Mouse (Mus musculus) layer of hippocampus, postnatal 36 days (tissue): Measurements from ENCODE around the gene Hist1h2bl. TPM values are rescaled to one million over a fixed set of nuclear protein-coding genes. Genes with fewer than 3 reads are reported as not detected.
"Not testable (repeated sequence)": the region's sequence is repeated elsewhere in the genome, so short reads cannot be mapped to it uniquely, and the experiment has no call there.

Experiments used
- DNase-seq, 2 experiments: peaks; one replicate each; pipeline ENCODE4 v3.0.0; 2022
- total RNA-seq, 2 experiments: library from RNA; stranded (reverse); gene quantifications; 2 replicates each; pipeline ENCODE4 v1.2.3; 2021

Hist1h2bl gene
- total RNA-seq, 2 experiments from 2014 or later = 20.4 to 37.0 TPM

DNA sequence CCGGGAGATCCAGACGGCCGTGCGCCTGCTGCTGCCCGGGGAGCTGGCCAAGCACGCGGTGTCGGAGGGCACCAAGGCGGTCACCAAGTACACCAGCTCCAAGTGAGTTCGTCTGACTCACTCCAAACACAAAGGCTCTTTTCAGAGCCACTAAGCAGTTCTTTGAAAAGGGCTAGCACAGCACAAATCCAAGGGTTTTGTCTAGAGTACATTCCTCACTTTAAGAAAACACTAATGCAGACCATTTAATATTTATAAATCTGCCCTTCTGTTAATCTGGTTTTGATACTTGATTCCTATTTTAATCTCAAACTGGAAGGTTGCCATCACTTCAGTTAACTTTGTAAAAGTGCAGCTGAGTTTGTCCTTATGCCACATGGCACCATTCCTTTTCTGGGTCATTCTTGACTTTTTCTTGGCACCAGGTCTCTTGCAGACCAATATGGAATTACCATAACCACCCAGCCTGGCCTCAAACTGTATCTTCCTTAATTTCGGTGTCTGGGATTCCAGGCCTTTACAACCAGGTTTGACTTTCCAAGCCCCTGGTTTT, 6.5 kb upstream of the Hist1h2bl start:
- DNase-seq = no peak

DNA sequence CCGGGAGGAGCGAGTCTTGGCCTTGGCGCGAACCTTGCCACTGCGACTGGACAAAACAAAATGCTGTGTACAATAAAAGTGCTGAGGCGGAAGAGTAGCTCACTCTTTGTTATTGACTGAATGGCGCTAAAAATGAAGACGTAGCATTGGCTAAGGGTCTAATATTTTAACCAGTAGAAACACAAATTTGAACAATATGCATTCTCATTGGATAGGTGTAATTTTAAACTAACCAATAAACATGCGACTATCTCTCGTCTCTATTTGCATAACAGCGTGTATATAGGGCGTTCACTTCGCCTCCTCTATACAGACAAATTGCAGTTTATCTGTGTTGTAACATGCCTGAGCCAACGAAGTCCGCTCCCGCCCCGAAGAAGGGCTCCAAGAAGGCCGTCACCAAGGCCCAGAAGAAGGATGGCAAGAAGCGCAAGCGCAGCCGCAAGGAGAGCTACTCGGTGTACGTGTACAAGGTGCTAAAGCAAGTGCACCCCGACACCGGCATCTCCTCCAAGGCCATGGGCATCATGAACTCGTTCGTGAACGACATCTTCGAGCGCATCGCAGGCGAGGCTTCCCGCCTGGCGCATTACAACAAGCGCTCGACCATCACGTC, 5.9 kb upstream of the Hist1h2bl start, which contains the start of gene Hist1h2bm:
TSS of gene Hist1h2bm (plus strand) at position 288 of the 616 bp plus-strand sequence.
- DNase-seq = peak; percentile 54 to 56

DNA sequence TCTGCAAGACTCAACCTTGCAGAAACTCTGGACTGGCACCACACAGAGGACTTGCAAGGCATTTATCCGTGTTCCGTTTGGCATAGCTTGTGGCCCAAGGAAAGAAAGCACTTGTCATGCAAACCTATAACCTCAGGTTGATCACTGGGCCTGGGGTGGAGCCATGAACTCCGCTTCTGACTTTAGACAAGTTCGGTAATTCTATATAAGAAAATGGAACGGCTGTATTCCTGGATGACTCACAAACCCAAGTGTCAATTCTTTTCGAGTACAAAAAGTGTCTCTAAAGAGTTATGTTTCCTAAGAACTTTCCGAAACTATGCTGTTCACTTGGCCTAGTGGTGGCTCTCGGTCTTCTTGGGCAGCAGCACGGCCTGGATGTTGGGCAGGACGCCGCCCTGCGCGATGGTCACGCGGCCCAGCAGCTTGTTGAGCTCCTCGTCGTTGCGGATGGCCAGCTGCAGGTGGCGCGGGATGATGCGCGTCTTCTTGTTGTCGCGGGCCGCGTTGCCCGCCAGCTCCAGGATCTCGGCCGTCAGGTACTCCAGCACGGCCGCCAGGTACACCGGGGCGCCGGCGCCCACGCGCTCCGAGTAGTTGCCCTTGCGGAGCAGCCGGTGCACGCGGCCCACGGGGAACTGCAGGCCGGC, 5.3 kb upstream of the Hist1h2bl start:
- DNase-seq = not testable (repeated sequence)

DNA sequence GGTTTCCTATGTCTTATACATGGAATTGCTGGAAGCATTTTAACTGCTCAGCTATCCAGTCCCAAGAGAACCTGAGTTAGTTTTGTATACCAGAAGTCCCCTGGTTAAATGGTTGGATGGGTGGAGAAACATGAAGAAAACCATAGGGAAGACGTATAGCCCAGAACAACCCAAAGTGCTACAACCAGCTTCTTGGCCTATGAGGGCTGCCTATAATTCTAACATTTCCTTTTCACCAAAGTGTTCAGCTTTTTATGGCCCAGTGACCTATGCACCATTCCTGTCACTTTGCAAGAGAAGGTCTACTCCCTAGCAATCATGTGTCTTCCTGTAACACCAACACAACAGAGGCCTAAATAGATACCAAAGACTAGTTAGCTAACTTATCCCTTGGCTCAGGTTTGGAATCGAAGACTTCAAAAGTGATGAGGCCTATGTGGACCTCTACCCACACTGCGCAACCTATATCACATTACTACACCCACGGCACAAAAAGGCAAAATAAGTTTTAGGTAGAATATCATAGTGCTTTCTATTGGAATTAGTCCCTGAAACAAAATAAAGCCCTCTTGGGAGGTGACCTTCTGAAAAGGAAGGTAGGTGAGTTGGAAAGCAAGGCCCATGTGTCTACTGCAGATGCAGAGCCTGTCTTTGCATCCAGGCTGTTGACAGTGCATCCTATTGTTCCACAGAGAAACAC, 2.6 kb upstream of the Hist1h2bl start:
- no peak for DNase-seq

DNA sequence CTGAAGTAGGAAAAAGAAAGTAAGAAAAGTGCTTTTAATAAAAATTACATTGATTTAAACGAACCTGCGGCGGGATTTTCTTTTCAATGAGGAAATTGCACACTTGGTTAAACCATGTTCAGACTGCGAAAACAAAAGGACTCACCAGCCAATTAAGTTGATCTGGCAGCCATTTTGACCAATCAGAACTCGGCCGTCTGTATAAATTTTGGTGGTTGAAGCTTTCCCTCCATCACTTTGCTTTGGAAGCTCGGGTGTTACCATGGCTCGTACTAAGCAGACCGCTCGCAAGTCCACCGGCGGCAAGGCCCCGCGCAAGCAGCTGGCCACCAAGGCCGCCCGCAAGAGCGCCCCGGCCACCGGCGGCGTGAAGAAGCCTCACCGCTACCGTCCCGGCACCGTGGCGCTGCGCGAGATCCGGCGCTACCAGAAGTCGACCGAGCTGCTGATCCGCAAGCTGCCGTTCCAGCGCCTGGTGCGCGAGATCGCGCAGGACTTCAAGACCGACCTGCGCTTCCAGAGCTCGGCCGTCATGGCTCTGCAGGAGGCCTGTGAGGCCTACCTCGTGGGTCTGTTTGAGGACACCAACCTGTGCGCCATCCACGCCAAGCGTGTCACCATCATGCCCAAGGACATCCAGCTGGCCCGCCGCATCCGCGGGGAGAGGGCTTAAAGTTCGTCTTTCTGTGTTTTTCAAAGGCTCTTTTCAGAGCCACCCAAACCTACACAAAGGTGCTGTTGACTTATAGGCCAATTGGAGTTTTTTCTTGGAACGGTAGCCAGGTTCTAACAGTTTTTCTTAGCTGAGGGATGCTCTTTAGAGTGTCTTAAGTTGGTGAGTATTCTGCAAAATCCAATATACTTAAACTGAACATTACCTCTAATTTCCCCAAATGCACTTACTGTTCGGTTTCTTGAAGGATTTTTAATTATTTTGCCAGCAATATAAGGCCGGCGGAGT, 1.7 kb upstream of the Hist1h2bl start, which contains the start of gene Hist1h3h:
TSS of gene Hist1h3h (plus strand) at position 263 of the 961 bp plus-strand sequence.
- peak; percentile 86 to 87 for DNase-seq

DNA sequence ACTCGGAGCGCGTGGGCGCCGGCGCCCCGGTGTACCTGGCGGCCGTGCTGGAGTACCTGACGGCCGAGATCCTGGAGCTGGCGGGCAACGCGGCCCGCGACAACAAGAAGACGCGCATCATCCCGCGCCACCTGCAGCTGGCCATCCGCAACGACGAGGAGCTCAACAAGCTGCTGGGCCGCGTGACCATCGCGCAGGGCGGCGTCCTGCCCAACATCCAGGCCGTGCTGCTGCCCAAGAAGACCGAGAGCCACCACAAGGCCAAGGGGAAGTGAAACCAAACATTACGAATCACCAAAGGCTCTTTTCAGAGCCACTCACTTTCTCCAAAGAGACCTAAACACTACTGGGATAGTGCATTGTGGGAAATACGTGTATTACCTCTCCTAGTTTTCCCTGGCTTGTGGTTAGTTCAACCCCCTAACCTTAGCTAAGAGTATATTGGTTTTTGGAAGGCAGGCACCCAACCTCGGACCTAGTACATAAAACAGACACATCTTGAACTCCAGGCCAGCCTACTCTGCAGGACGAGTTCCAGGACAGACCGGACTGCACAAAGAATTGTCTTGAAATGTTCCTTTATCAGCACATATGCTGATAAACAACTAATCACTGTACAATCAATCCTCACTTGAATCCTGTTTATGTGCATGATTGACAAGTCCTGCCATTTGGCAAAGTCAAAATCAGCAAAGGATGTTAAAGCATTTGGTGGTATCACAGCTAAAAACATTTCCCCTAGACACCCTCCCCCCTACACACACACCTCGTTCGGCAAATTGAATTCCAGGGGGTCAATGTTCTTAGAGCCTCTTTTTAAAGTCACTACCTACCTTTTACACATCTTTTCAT, 823 bp upstream of the Hist1h2bl start:
- DNase-seq = not testable (repeated sequence)

DNA sequence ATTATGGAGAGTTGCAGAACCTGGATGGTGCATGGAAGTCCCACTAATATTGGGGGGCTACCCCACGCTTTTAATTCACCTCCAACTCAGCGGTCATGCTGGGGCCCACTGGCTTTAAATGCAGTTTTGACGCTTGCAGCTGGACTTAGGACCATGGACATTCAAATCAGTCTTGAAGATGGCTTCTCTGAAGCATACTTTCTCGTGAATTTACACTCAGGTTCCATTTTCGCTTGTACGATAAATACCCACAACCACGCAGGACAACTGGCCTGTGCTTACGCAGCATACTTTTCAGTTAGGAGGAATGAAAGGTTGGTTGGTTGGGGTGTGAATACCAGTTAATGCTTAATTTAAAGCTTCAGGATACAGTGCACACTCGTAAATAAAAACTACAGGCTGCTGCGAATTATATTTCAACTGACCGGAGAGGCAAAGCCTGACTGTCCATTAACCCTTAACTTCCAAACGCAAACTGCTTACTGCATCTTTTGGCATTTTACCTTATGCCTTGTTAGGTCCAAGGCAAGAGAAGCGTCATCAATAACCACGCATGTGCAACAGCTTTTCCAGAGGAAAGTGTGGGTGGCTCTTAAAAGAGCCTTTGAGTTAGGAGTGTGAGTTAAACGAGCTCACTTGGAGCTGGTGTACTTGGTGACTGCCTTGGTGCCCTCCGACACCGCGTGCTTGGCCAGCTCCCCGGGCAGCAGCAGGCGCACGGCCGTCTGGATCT, 646 bp downstream of the Hist1h2bl start:
- no peak for DNase-seq

DNA sequence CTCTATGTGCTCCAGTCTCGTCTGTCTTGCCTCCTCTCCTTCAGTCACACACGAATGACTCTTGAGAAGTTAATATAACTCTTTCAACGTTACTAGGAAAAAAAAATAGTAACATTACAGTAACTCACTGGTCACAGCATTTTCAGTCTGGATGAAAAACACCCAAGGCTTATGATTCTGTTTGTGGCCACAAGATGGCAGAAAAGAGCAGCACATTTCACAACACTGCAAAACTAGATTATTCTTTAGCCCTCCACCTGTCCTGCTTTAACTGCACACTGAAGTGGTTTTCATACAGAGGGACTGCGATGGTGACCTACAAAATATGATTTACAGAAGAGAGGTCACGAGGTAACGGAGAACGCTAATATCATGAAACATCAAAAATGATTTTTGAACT, 1.2 kb downstream of the Hist1h2bl start:
- peak in 1 of 2 experiments; percentile 61 for DNase-seq

GRCm38 (mm10) chr13:21711698-21712097, 4.2 kb downstream of the Hist1h2bl start:
- DNase-seq = no peak

DNA sequence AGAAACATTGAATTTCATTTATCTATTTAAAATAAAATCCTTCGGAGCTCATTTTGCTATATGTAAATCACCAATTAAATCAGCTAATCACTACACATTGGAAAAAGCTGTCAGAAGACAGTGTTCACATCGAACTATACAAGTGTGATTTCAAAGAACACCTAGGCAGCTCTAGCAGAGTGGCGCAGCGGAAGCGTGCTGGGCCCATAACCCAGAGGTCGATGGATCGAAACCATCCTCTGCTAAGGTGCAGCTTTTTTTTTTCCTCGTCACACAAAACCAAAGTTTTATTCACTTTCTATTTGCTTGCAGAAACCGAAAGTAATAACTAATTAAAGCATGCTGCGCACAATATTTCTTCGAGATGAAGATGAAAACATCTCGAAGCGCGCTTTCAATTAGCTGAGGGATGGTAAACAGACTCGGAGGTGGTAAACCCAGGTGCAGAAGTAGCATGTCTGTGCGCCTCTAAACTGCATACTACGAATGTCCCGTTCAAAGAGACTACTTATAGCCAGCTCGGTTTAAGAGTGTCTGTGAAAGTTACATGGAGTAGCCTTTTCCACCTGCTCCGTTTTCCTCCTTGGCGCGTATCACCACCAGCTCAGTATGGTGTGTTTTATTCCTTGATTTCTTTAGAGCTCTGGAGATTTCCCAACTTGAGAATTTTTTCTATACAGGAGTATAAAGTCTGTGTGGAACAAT, 5.0 kb downstream of the Hist1h2bl start:
- DNase-seq = peak; percentile 79 to 84

GRCm38 (mm10) chr13:21710031-21710711, 5.8 kb downstream of the Hist1h2bl start:
- DNase-seq = peak; percentile 82 to 89

GRCm38 (mm10) chr13:21706669-21707068, 9.3 kb downstream of the Hist1h2bl start:
- no peak for DNase-seq

DNA sequence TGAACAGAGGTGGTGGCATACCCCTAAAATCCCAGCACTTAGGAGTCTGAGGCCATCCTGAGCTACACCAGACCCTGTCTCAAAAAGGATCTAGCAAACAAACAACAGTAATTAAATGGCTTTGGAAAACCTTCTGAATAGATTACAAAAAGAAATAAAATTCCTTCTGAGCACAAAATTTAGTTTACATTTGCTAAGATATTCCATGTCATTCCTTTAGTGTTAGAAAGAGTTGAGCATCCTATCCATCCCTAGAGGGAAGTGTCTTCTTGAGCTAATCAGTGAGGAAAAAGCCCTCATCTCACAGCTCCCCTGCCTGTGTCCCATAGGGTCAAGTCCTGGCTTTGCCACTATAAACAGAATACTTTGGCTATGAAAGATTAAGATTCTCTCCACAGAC, 18.1 kb downstream of the Hist1h2bl start, which contains the start of gene Olfr1359:
TSS of gene Olfr1359 (plus strand) at position 301 of the 400 bp plus-strand sequence.
- no peak for DNase-seq

DNA sequence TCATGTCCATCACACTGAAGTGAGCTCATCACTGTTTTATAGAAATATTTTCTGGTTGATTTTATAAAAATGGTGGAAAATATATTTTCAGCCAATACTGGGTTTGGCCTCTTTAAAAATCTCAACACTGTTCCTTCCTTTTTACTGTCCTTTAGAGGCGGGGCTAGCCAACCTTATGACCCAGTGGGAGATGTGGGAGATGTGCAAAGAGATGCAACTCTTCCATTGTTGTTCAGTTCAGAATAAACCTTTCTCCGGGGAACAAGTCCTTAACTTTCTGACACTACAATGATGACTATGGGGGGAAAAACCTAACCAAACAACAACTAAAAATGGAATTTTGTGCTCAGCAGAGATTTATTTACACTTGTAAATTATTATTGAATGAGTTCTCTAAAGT, 38.6 kb downstream of the Hist1h2bl start, which contains the start of gene Olfr1360:
TSS of gene Olfr1360 (minus strand) at position 101 of the 400 bp plus-strand sequence.
- no peak for DNase-seq
